Comparison of ENCODE assay signal across 23 mouse cellular contexts in genomic region chr10:125324871-125325565, GRCm38 (mm10).
DNase-seq lines count a peak whose midpoint lies in the region; ATAC-seq lines count a peak whose summit lies in the region.
"Had no signal": no experiment of that assay in that cellular context is flagged by ENCODE, and none has a peak within 500 bp of the region (broad histone marks: within the 10 kb centered on the region; RNA-seq: fewer than 3 reads in every experiment).

No protein-coding gene starts in this region.

- 87% methylated on average over 7 of the region's 7 CpGs for WGBS in midbrain, embryonic 11.5 days
- 91% methylated on average over 7 of the region's 7 CpGs for WGBS in midbrain, embryonic 14.5 days
- 51% methylated on average over 7 of the region's 7 CpGs for WGBS in liver, embryonic 13.5 days (ENCODE audit: insufficient replicate concordance)

- DNase-seq in frontal cortex, postnatal 25 days (ENCODE audit: low spot score in 2 of 2): no peak
- no peak for DNase-seq in midbrain, embryonic 11.5 days (ENCODE audit: low spot score, missing footprints)
- DNase-seq in midbrain, embryonic 14.5 days: no peak
- DNase-seq in liver, embryonic 13.5 days: no peak
- DNase-seq in urinary bladder, postnatal 36 days (ENCODE audit: low spot score in 2 of 2): no peak
- DNase-seq in natural killer cell, adult 2 months (ENCODE audit: low spot score in 2 of 2): no peak
- DNase-seq in neural tube, embryonic 10.5 days (ENCODE audit: extremely low spot score, low spot score): no peak
- DNase-seq: adrenal gland, postnatal 25 days; cerebellum, adult 18-20 months; gastrocnemius, postnatal 10 days; heart, adult 11 months; lung, embryonic 14.5 days; right cerebral cortex, adult 18-20 months; right cerebral cortex, postnatal 4 days; thymus, adult 18-20 months had no signal

- ATAC-seq in frontal cortex, adult (ENCODE audit: low TSS enrichment): peak; percentile 32
- 0 out of 2 replicates have a peak, but pooled peaks have one; percentile 14 for ATAC-seq in midbrain, embryonic 11.5 days (ENCODE audit: low FRiP score)
- no peak for ATAC-seq in midbrain, embryonic 14.5 days (ENCODE audit: low FRiP score, low TSS enrichment)
- peak; percentile 27; the same call in 1 of the 2 replicates for ATAC-seq in liver, embryonic 13.5 days (ENCODE audit: low read depth)
- ATAC-seq: intestine, postnatal 0 days; midbrain, embryonic 16.5 days had no signal

- no peaks in the 10 kb centered on the region for H3K27me3 ChIP-seq in midbrain, embryonic 11.5 days (ENCODE audit: control insufficient read depth, insufficient read depth, low read length)
- no peaks in the 10 kb centered on the region for H3K27me3 ChIP-seq in midbrain, embryonic 14.5 days (ENCODE audit: control insufficient read depth, insufficient read depth, low read length)
- no peaks in the 10 kb centered on the region for H3K27me3 ChIP-seq in liver, embryonic 13.5 days
- H3K27me3 ChIP-seq: neural tube, embryonic 15.5 days had no signal

- no peak overlapping the region for H3K4me2 ChIP-seq in midbrain, embryonic 11.5 days
- no peak overlapping the region for H3K4me2 ChIP-seq in midbrain, embryonic 14.5 days (ENCODE audit: low read length)
- H3K4me2 ChIP-seq in liver, embryonic 13.5 days: no peak overlapping the region
- H3K4me2 ChIP-seq: heart, embryonic 11.5 days; lung, embryonic 14.5 days; neural tube, embryonic 15.5 days had no signal

- H3K27ac ChIP-seq in midbrain, embryonic 11.5 days (ENCODE audit: low read depth, low read length): no peak overlapping the region
- no peak overlapping the region for H3K27ac ChIP-seq in midbrain, embryonic 14.5 days (replicated peaks; ENCODE audit: low read depth, low read length)
- H3K27ac ChIP-seq in liver, embryonic 13.5 days: no peak overlapping the region
- H3K27ac ChIP-seq: hindbrain, embryonic 10.5 days; hindbrain, postnatal 0 days; neural tube, embryonic 15.5 days had no signal

- H3K9ac ChIP-seq in midbrain, embryonic 11.5 days (ENCODE audit: low read length): no peak overlapping the region
- no peak overlapping the region for H3K9ac ChIP-seq in midbrain, embryonic 14.5 days (replicated peaks; ENCODE audit: low read length)
- H3K9ac ChIP-seq in liver, embryonic 13.5 days: no peak overlapping the region
- H3K9ac ChIP-seq: lung, embryonic 14.5 days; neural tube, embryonic 15.5 days had no signal

- H3K9me3 ChIP-seq in midbrain, embryonic 11.5 days (ENCODE audit: control insufficient read depth, low read length): no peaks in the 10 kb centered on the region
- H3K9me3 ChIP-seq in midbrain, embryonic 14.5 days (ENCODE audit: control insufficient read depth, low read length): no peaks in the 10 kb centered on the region
- H3K9me3 ChIP-seq in liver, embryonic 13.5 days (replicated peaks): no peaks in the 10 kb centered on the region
- H3K9me3 ChIP-seq: hindbrain, embryonic 10.5 days; neural tube, embryonic 15.5 days had no signal

- no peaks in the 10 kb centered on the region for H3K36me3 ChIP-seq in midbrain, embryonic 11.5 days (ENCODE audit: control insufficient read depth, insufficient read depth, low read length)
- H3K36me3 ChIP-seq in midbrain, embryonic 14.5 days (ENCODE audit: control insufficient read depth, insufficient read depth, low read length): no peaks in the 10 kb centered on the region
- no peaks in the 10 kb centered on the region for H3K36me3 ChIP-seq in liver, embryonic 13.5 days
- H3K36me3 ChIP-seq: hindbrain, embryonic 10.5 days; neural tube, embryonic 15.5 days had no signal

- H3K4me1 ChIP-seq in midbrain, embryonic 11.5 days (ENCODE audit: control insufficient read depth, insufficient read depth, low read length): no peaks in the 10 kb centered on the region
- 0 out of 2 replicates have a peak, but pooled peaks cover 2% of the 10 kb centered on the region for H3K4me1 ChIP-seq in midbrain, embryonic 14.5 days (ENCODE audit: control insufficient read depth, insufficient read depth, low read length)
- 0 out of 2 replicates have a peak, but pooled peaks cover 6% of the 10 kb centered on the region for H3K4me1 ChIP-seq in liver, embryonic 13.5 days (replicated peaks)

- H3K4me3 ChIP-seq in midbrain, embryonic 11.5 days (ENCODE audit: low read depth, low read length): no peak overlapping the region
- no peak overlapping the region for H3K4me3 ChIP-seq in midbrain, embryonic 14.5 days (replicated peaks; ENCODE audit: low read depth, low read length)
- H3K4me3 ChIP-seq in liver, embryonic 13.5 days (replicated peaks): no peak overlapping the region
- H3K4me3 ChIP-seq: hindbrain, embryonic 10.5 days; myocyte; neural tube, embryonic 15.5 days had no signal
